Mouse (Mus musculus): Measurements from ENCODE around the gene Gm43191. TPM values are rescaled to one million over a fixed set of nuclear protein-coding genes. Genes with fewer than 3 reads are reported as not detected.

Gene Gm43191
- polyA plus RNA-seq, 1 experiment from 2014 or later = not detected

DNA sequence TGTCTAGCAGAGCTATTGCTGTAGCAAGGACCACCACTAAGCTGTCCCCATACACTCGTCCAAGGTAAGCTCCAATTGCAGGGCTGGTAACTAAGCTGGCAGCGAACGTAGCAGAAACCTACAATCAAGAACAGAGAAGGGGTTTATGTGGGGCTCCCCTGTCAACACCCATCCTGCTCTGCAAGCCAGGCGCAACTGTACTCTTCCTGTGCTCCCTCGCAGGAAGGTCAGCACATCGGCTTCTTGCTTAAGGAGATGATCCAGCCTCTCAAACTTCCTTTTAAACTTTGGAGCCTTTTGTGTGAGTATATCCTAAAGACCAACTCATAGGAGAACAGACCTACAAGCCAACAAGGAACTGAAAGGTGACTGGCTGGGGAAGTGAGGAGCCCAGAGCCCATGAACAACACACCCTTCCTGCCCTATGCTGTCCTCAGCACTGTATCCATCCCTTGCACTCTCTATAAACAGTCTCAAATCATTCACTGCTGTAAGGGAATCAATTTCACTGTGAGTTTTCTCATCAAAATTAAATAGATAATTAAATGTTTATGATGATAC, 39.2 kb downstream of the Gm43191 start:
- WGBS = 89% methylated on average over 6 of the region's 6 CpGs
- peaks cover 74% of the 10 kb centered on the region for H3K36me3 ChIP-seq
- no peak overlapping the region for H3K4me2 ChIP-seq
- H3K4me1 ChIP-seq (replicated peaks) = no peaks in the 10 kb centered on the region
- no peak overlapping the region for H3K4me3 ChIP-seq
- no peak overlapping the region for H3K27ac ChIP-seq
- no peaks in the 10 kb centered on the region for H3K27me3 ChIP-seq
- ATAC-seq (replicated peaks; ENCODE audit: insufficient number of reproducible peaks, insufficient read depth, low FRiP score, low read depth) = no peak
- H3K9me3 ChIP-seq (replicated peaks) = no peaks in the 10 kb centered on the region
- no peak overlapping the region for H3K9ac ChIP-seq

DNA sequence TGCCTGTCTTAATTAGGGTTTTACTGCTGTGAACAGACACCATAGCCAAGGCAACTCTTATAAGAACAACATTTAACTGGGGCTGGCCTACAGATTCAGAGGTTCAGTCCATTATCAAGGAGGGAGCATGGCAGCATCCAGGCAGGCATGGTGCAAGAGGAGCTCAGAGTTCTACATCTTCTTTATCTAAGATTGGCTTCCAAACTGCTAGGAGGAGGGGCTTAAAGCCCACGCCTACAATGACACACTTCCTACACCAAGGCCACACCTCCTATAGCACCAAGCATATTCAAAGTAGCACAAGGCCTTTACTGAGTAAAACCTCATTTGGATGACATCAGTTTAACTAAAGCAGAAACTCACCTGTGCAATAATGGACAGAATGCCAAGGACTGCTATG, 41.0 kb downstream of the Gm43191 start:
- no peak overlapping the region for H3K4me3 ChIP-seq
- H3K9ac ChIP-seq = no peak overlapping the region
- WGBS = 81% methylated on average over 1 of the region's 1 CpGs
- no peaks in the 10 kb centered on the region for H3K27me3 ChIP-seq
- H3K36me3 ChIP-seq = peaks cover 77% of the 10 kb centered on the region
- H3K27ac ChIP-seq = no peak overlapping the region
- no peaks in the 10 kb centered on the region for H3K9me3 ChIP-seq (replicated peaks)
- no peaks in the 10 kb centered on the region for H3K4me1 ChIP-seq (replicated peaks)
- no peak for ATAC-seq (replicated peaks; ENCODE audit: insufficient number of reproducible peaks, insufficient read depth, low FRiP score, low read depth)
- H3K4me2 ChIP-seq = no peak overlapping the region

DNA sequence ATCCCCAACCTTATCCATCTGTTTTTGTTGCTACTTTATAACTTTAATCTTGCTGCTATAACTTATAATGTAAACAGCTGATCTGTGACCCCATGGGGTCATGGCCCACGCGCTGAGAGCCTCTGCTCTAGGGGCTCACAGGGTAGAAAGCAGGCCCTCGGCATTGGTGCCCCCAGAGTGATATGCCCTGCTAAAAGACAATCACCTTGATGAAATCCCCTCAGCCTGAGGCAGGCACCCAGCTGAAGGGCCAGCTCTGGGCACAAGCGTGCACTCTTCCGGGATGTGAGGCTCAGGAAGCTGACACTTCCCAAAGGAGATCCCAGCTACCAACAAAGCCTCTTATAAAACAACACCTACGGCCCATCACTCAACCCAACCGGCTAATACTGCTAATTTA, 42.5 kb downstream of the Gm43191 start:
- Histone ChIP-seq H3K4me1 (replicated peaks) (no peaks in the 10 kb centered on the region), H3K9ac (no peak overlapping the region), H3K27ac (no peak overlapping the region), H3K27me3 (no peaks in the 10 kb centered on the region), H3K4me3 (no peak overlapping the region), H3K4me2 (no peak overlapping the region), H3K9me3 (replicated peaks) (no peaks in the 10 kb centered on the region), H3K36me3 (peaks cover 83% of the 10 kb centered on the region)
- no peak for ATAC-seq (replicated peaks; ENCODE audit: insufficient number of reproducible peaks, insufficient read depth, low FRiP score, low read depth)
- 88% methylated on average over 7 of the region's 7 CpGs for WGBS

DNA sequence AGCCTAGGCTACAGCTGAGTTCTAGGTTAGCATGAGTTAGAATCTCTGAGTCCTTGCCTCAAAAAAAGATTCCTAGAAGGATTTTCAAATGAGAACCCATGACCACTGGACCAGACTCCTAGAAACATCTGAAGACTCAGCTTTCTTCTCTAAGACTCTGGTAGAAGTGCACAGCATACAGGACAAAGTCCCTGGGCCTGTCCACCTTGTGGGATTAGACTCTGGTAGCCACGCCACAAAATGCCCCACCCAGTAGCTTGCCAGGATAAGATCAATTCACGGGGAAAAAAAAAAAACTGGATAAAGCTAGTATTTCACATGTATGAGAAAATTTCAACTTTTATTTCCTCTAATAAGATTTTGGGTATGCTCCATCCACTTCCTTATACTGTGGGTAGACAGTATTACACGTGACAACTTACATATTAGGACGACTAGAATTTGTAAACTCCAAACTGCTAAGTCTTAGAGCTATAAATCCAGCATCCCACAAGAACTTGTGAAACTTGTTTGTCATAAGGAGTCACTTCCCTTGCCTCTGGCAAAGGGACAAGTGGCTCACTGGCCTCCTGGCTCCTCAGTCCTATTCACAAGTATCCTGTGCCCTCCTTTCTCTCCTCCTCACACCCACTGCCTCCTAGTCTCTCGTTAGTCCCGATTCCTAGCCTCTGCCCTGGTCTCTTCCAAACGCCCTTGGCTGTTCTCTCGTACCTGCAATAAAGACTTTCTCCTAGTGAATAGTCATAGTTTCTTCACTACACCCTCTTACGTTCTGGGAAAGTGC, 43.2 kb downstream of the Gm43191 start:
- Histone ChIP-seq H3K27me3 (no peaks in the 10 kb centered on the region), H3K4me3 (no peak overlapping the region), H3K36me3 (peaks cover 84% of the 10 kb centered on the region), H3K4me2 (no peak overlapping the region), H3K4me1 (replicated peaks) (no peaks in the 10 kb centered on the region), H3K9ac (no peak overlapping the region), H3K27ac (no peak overlapping the region), H3K9me3 (replicated peaks) (no peaks in the 10 kb centered on the region)
- no peak for ATAC-seq (replicated peaks; ENCODE audit: insufficient number of reproducible peaks, insufficient read depth, low FRiP score, low read depth)
- 86% methylated on average over 9 of the region's 9 CpGs for whole genome bisulfite sequencing

DNA sequence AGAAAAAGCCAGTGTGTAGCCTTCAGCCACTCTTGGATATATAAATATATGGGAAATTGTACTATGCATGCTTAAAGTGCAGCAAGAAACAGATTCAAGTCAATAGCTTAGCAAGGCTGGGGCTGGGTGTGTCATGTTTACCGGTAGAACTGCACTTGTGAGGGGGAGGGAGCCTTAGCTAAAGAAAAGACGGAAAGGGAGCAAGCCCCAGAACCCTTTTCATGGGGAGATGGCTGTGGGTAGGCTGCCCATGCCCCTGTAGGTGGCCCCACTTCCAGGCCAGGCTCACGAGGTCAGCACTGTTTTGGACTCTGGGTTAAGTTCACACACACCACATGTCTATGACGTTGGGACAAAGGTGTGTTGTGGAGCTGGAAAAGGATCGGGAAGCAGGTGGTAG, 45.3 kb downstream of the Gm43191 start:
- WGBS = 59% methylated on average over 5 of the region's 5 CpGs
- no peak overlapping the region for H3K27ac ChIP-seq
- peaks cover 82% of the 10 kb centered on the region for H3K36me3 ChIP-seq

DNA sequence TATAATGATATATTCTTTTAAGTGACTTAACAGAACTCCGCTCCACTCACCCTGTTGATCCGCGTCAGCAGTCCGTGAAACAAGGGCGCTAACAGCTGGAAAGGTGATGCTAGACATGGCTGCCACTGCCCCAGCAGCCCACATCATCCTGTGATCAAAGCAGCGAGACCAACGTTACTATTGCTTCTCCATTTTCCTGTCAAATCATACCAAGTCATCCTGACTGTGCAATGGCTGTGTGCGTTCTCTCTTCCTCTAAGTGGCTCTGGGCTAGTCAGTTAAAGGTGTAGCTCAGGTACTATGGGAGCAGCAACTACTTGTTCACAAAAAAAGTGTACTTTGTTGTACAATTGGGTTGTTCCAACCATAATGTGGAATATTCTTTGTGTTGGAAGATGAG, 46.2 kb downstream of the Gm43191 start:
- H3K4me2 ChIP-seq = no peak overlapping the region
- peaks cover 79% of the 10 kb centered on the region for H3K36me3 ChIP-seq
- no peaks in the 10 kb centered on the region for H3K27me3 ChIP-seq
- H3K9ac ChIP-seq = no peak overlapping the region
- no peak overlapping the region for H3K4me3 ChIP-seq
- 84% methylated on average over 8 of the region's 8 CpGs for WGBS
- no peaks in the 10 kb centered on the region for H3K9me3 ChIP-seq (replicated peaks)
- ATAC-seq (replicated peaks; ENCODE audit: insufficient number of reproducible peaks, insufficient read depth, low FRiP score, low read depth) = no peak
- H3K27ac ChIP-seq = no peak overlapping the region
- H3K4me1 ChIP-seq (replicated peaks) = 0 out of 2 replicates have a peak, but pooled peaks cover 2% of the 10 kb centered on the region

More for the DNA sequence above, 45.3 kb downstream of the Gm43191 start:
- Histone ChIP-seq H3K4me1 (replicated peaks) (no peaks in the 10 kb centered on the region), H3K9ac (no peak overlapping the region), H3K4me2 (no peak overlapping the region), H3K9me3 (replicated peaks) (no peaks in the 10 kb centered on the region), H3K27me3 (no peaks in the 10 kb centered on the region), H3K4me3 (no peak overlapping the region)
- ATAC-seq (replicated peaks; ENCODE audit: insufficient number of reproducible peaks, insufficient read depth, low FRiP score, low read depth) = no peak

DNA sequence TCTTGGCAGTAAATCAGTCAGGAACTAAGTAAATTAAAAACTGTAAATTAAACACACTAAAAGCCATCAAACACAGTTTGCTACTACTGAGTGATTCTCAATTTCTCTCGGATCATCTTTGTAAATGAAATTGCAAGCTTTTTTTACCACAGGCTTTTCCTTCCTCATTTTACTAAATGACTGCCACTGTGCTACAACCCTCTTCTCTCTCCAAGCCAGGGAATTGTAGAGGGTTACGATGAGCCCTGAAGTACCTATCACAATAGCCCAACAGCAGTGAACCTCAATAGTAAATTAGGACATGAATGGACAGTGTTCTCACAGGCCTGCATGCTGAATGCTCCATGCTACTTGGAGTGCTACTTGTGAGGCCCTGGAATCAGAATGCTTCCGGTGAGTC, 47.0 kb downstream of the Gm43191 start:
- Histone ChIP-seq H3K27me3 (no peaks in the 10 kb centered on the region), H3K4me1 (replicated peaks) (0 out of 2 replicates have a peak, but pooled peaks cover 2% of the 10 kb centered on the region), H3K4me3 (no peak overlapping the region), H3K4me2 (no peak overlapping the region), H3K9me3 (replicated peaks) (no peaks in the 10 kb centered on the region), H3K27ac (no peak overlapping the region), H3K9ac (no peak overlapping the region), H3K36me3 (peaks cover 74% of the 10 kb centered on the region)
- no peak for ATAC-seq (replicated peaks; ENCODE audit: insufficient number of reproducible peaks, insufficient read depth, low FRiP score, low read depth)
- 89% methylated on average over 3 of the region's 3 CpGs for WGBS

DNA sequence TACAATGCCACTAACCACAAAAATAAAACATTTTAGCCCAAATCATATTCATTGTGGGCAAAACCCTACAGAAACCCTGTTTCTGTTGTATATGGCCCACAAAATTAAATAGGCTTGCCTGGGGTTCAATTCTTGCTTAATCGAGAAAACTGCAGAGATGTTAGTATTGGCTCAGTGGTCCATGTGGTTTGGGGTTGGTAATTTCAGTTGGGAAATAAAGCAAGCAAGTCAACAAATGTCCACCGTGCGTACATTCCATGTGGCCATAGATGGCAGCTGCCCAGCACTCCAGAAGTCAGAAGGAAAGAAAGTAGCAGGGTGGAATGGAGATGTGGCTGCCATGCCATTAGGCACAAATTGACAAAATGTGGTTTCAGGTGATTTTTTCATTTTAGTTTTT, 48.1 kb downstream of the Gm43191 start:
- no peaks in the 10 kb centered on the region for H3K27me3 ChIP-seq
- 88% methylated on average over 3 of the region's 3 CpGs for WGBS
- no peak for ATAC-seq (replicated peaks; ENCODE audit: insufficient number of reproducible peaks, insufficient read depth, low FRiP score, low read depth)
- no peak overlapping the region for H3K27ac ChIP-seq
- 0 out of 2 replicates have a peak, but pooled peaks cover 2% of the 10 kb centered on the region for H3K4me1 ChIP-seq (replicated peaks)
- peaks cover 67% of the 10 kb centered on the region for H3K36me3 ChIP-seq
- H3K9me3 ChIP-seq (replicated peaks) = no peaks in the 10 kb centered on the region
- no peak overlapping the region for H3K4me3 ChIP-seq
- no peak overlapping the region for H3K9ac ChIP-seq
- no peak overlapping the region for H3K4me2 ChIP-seq

DNA sequence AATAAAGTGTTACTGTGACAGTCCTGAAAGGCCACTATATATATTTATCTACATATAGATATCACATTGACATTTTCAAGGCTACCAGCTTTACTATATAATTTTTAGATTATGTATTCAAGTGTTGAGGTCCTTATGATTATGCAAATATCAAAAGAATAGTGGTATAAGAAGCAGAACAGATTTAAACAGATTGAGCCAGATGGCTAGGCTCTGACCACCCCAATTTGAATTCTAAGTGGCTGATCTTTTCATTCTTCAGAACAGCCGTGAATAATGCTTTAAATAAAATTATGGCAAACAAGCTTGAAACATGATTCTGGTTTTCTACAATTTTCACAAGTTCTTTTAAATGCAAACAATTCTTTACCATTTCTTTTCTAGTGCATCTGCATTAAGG, 49.6 kb downstream of the Gm43191 start:
- no peaks in the 10 kb centered on the region for H3K27me3 ChIP-seq
- WGBS = 73% methylated on average over 1 of the region's 1 CpGs
- no peak overlapping the region for H3K4me2 ChIP-seq
- no peak overlapping the region for H3K4me3 ChIP-seq
- no peaks in the 10 kb centered on the region for H3K9me3 ChIP-seq (replicated peaks)
- no peak overlapping the region for H3K9ac ChIP-seq
- 0 out of 2 replicates have a peak, but pooled peaks cover 2% of the 10 kb centered on the region for H3K4me1 ChIP-seq (replicated peaks)
- H3K36me3 ChIP-seq = peaks cover 54% of the 10 kb centered on the region
- H3K27ac ChIP-seq = no peak overlapping the region
- no peak for ATAC-seq (replicated peaks; ENCODE audit: insufficient number of reproducible peaks, insufficient read depth, low FRiP score, low read depth)

DNA sequence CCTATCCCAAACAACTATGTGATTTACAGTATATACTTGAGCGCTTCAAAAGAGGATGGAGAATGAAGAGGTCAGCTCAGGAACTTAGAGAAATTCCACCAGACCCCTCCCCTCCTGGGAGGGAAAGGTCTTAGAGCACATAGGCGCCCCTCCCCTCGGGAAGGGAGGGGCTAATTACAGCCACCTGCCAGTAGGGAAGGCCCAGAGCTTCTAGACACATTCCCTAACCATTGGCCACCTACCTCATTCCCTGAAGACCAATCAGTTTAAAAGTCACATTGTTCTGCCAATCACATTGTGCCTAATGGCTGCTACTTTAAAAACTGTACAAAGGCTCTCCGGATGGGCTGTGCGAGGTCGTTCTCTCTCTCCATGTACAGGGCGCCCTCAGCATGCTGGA, 58.4 kb downstream of the Gm43191 start:
- H3K4me1 ChIP-seq (replicated peaks) = no peaks in the 10 kb centered on the region

DNA sequence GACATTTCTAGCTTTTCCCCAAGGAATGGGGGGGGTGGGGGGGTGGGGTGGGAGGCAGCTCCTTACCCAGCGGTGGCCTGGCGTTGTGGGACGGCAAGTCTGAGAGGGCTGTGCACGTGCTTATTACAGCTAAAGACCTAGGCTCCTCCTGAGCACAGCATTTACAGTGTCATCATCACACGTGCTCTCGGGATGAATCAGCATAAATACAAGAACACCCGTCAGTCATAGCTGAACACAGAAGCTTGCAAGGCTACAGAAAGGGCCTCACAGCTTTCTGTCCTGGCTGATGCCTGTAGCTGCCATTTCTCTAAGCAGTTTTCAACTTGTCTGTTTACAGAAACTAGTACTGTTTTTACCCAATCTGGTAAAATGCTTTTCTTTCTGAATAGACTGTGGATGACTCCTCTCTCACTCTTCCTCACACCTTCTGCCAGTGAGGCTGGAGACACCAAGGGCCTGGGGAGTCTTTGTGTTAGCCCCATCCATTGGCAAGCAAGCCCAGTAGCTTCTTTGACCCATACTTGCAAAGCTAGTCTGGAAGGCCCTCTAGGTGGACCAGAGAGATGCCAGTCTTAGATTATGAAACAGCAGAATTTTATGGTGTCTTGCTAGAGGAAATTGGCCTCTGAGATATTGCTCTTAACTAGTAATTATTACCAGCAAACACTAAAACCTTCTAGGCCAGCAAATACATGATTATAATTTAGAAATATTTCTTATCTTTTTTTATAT, 60.3 kb downstream of the Gm43191 start:
- H3K27me3 ChIP-seq = no peaks in the 10 kb centered on the region
- ATAC-seq (replicated peaks; ENCODE audit: insufficient number of reproducible peaks, insufficient read depth, low FRiP score, low read depth) = no peak
- no peak overlapping the region for H3K27ac ChIP-seq
- 93% methylated on average over 7 of the region's 7 CpGs for WGBS
- no peak overlapping the region for H3K4me3 ChIP-seq
- no peak overlapping the region for H3K4me2 ChIP-seq
- no peaks in the 10 kb centered on the region for H3K9me3 ChIP-seq (replicated peaks)
- H3K9ac ChIP-seq = no peak overlapping the region
- H3K36me3 ChIP-seq = peaks cover 37% of the 10 kb centered on the region
- no peaks in the 10 kb centered on the region for H3K4me1 ChIP-seq (replicated peaks)

More for the DNA sequence above, 58.4 kb downstream of the Gm43191 start:
- no peaks in the 10 kb centered on the region for H3K9me3 ChIP-seq (replicated peaks)
- ATAC-seq (replicated peaks; ENCODE audit: insufficient number of reproducible peaks, insufficient read depth, low FRiP score, low read depth) = no peak
- no peak overlapping the region for H3K4me2 ChIP-seq
- H3K27ac ChIP-seq = no peak overlapping the region
- WGBS = 94% methylated on average over 7 of the region's 7 CpGs
- peaks cover 36% of the 10 kb centered on the region for H3K36me3 ChIP-seq
- no peak overlapping the region for H3K4me3 ChIP-seq
- H3K27me3 ChIP-seq = no peaks in the 10 kb centered on the region
- no peak overlapping the region for H3K9ac ChIP-seq

Data from heart, embryonic 15.5 days (tissue).